Mouse (Mus musculus) limb, embryonic 14.5 days (tissue): ENCODE measurements around the gene Armt1. TPM values are rescaled to one million over a fixed set of nuclear protein-coding genes. Genes with fewer than 3 reads are reported as not detected.

ENCODE experiments used
- ATAC-seq: fragments of 200-750 bp; cut with Nextera tagmentation; 2 replicates; pipeline ENCODE4 v1.8.0; 2017; ENCODE audit warnings: low read depth, moderate number of reproducible peaks, moderate TSS enrichment; ENCODE audit not compliant: low FRiP score
- DNase-seq: peaks from one replicate; pipeline ENCODE4 v3.0.0-alpha.2; 2015; ENCODE audit warnings: low spot score
- H3K27ac ChIP-seq: fragments of 300-500 bp; sonication (generic); replicated peaks from 2 replicates; pipeline ENCODE4 v1.5.1; 2014; ENCODE audit warnings: low read depth, mild to moderate bottlenecking, low read length, moderate library complexity, mixed read lengths
- H3K27me3 ChIP-seq: fragments of 300-500 bp; sonication (generic); 2 replicates; pipeline ENCODE4 v1.6.1; 2014; ENCODE audit warnings: low read length, mixed read lengths; ENCODE audit not compliant: control insufficient read depth, insufficient read depth
- H3K36me3 ChIP-seq: fragments of 300-500 bp; sonication (generic); 2 replicates; pipeline ENCODE4 v1.6.1; 2014; ENCODE audit warnings: mild to moderate bottlenecking, low read length, moderate library complexity, mixed read lengths; ENCODE audit not compliant: control insufficient read depth, insufficient read depth
- H3K4me1 ChIP-seq: fragments of 300-500 bp; sonication (generic); 2 replicates; pipeline ENCODE4 v1.6.1; 2014; ENCODE audit warnings: antibody characterized with exemption, low read length, mixed read lengths; ENCODE audit not compliant: control insufficient read depth, insufficient read depth
- H3K4me2 ChIP-seq: fragments of 300-500 bp; sonication (generic); replicated peaks from 2 replicates; pipeline ENCODE4 v1.6.1; 2014; ENCODE audit warnings: low read depth, mild to moderate bottlenecking, low read length, moderate library complexity; ENCODE audit not compliant: severe bottlenecking
- H3K4me3 ChIP-seq: fragments of 300-500 bp; sonication (generic); replicated peaks from 2 replicates; pipeline ENCODE4 v1.5.1; 2014; ENCODE audit warnings: low read length
- H3K9ac ChIP-seq: fragments of 300-500 bp; sonication (generic); 2 replicates; pipeline ENCODE4 v1.6.1; 2014; ENCODE audit warnings: mild to moderate bottlenecking, low read depth, low read length, moderate library complexity; ENCODE audit not compliant: severe bottlenecking
- H3K9me3 ChIP-seq: fragments of 300-500 bp; sonication (generic); 2 replicates; pipeline ENCODE4 v1.6.1; 2016; ENCODE audit warnings: low read length; ENCODE audit not compliant: control insufficient read depth
- POLR2A ChIP-seq: fragments of 200-500 bp; IDR thresholded peaks from 2 replicates; pipeline ENCODE4 v1.8.0; 2012; ENCODE audit warnings: inconsistent platforms, mild to moderate bottlenecking, moderate library complexity, borderline replicate concordance; ENCODE audit not compliant: insufficient read depth, insufficient read length; ENCODE audit errors: extremely low read depth
- WGBS: fragments of 180-500 bp; shearing (Covaris S2); extraction: QIAGEN DNeasy Blood & Tissue Kit; methylation state at CpG from one replicate; pipeline ENCODE4 v1.1.7; 2014; 5-methylcytosine and 5-hydroxymethylcytosine counted together
- polyA plus RNA-seq, 2 experiments: library from polyadenylated mRNA; depleted of rRNA in 1 of 2; stranded (reverse) in 1 of 2; unstranded in 1 of 2; fragments of >200 nt; fragmentation: Nextera tagmentation in 1 of 2; extraction: Ambion mirVana in 1 of 2; gene quantifications; 2 replicates each; pipeline versions ENCODE4 v1.2.1 to v1.2.3; 2012 to 2014

Armt1 gene
- polyA plus RNA-seq, 2 experiments, result 17.3 to 22.0 TPM

DNA sequence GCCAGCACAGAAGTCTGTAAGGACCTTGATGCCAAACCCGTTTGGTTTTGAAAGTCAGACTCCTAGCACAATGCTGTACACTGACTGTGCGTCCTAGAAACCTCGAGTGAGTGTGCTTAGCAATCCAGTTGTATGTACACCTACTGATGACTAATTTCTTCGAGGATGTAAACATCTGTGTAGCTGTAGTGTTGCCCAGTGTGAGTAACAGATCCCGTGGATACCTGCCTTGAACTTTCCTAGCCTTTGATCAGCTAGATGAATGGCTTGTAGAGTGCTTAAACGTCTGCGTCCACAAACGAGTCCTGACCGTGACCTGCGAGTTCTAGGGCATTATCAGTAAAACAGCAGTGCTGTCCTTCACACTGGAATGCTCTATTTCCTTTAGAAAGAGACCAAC is 43.2 kb upstream of the Armt1 start:
- peak overlapping the region; percentile 98 for H3K9ac ChIP-seq
- H3K4me3 ChIP-seq, result peak overlapping the region; percentile 98
- no peak for TF ChIP-seq POLR2A
- H3K9me3 ChIP-seq, result no peaks in the 10 kb centered on the region
- H3K27me3 ChIP-seq, result no peaks in the 10 kb centered on the region
- peaks cover 19% of the 10 kb centered on the region for H3K4me1 ChIP-seq
- H3K36me3 ChIP-seq, result peaks cover 6% of the 10 kb centered on the region
- DNase-seq (no peak), ATAC-seq (no peak)
- no peak overlapping the region for H3K27ac ChIP-seq
- 17% methylated on average over 10 of the region's 10 CpGs for WGBS
- H3K4me2 ChIP-seq, result peak overlapping the region; percentile 91

DNA sequence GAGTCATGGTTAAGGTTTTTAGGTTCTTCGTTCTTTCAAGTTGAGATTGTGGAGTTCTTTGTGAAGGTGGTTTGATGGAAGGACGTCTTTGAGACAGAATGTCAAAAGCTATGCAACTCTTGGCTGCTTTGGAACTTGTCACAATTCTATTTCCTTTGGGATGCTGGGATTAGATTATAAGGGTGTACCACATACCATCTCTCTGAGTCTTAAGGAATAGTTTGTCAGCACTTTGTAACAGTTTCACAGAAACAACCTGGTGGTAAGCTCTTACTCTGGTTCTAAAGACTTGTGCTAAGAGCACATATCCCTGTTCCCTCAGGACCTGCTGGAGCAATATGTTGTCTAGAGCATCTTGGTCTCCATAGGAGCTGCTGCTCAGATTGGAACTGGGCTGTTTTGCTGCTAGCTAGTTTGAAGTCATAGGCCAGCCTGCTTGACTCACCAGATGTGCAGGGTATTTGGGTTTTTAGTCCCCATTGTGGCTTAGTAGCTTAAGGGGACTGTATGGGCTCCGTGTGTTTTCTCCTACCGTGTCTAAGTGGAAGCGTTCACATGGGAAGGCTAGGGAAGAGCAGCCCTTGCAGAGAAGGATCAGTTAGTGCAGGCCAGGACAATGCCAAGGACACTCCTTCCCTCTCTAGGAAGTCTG is 42.7 kb upstream of the Armt1 start:
- DNase-seq, result no peak
- Histone ChIP-seq H3K9ac (0 out of 2 replicates have a peak overlapping the region, but pooled peaks have one; percentile 17), H3K4me2 (peak overlapping the region; percentile 91)

DNA sequence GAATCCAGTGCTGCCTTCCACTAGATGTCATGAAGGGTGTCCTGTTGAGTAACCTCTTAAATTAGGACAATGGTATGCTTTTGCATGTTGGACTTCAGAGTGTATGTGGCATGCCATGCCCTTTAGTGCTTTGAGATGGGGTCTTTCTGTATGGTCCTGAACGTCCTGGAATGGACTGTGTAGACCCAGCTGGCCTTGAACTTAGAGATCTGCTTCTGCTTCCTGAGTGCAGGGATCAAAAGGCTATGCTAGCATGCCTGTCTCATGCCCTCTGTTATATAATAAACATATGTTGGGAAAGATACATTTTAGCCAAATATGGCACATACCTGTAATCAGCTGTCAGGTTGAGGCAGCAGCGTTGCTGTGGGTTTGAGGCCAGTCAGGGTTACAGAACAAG is 41.7 kb upstream of the Armt1 start:
- no peak for ATAC-seq
- no peak overlapping the region for H3K4me2 ChIP-seq

More for the DNA sequence above, 42.7 kb upstream of the Armt1 start:
- 53% methylated on average over 5 of the region's 5 CpGs for WGBS
- Histone ChIP-seq H3K27ac (no peak overlapping the region), H3K9me3 (no peaks in the 10 kb centered on the region), H3K4me1 (peaks cover 19% of the 10 kb centered on the region), H3K4me3 (peak overlapping the region; percentile 98), H3K27me3 (no peaks in the 10 kb centered on the region), H3K36me3 (peaks cover 8% of the 10 kb centered on the region)
- no peak for TF ChIP-seq POLR2A
- ATAC-seq, result no peak

GRCm38 (mm10) chr10:4391076-4391475 is 41.2 kb upstream of the Armt1 start:
- Histone ChIP-seq H3K9me3 (no peaks in the 10 kb centered on the region), H3K27ac (no peak overlapping the region), H3K4me1 (peaks cover 19% of the 10 kb centered on the region), H3K4me3 (no peak overlapping the region), H3K9ac (no peak overlapping the region), H3K27me3 (no peaks in the 10 kb centered on the region), H3K36me3 (peaks cover 15% of the 10 kb centered on the region), H3K4me2 (no peak overlapping the region)
- TF ChIP-seq POLR2A, result no peak
- WGBS, result 60% methylated on average over 5 of the region's 5 CpGs
- DNase-seq (no peak), ATAC-seq (no peak)

More for the DNA sequence above, 41.7 kb upstream of the Armt1 start:
- DNase-seq, result no peak
- H3K27me3 ChIP-seq, result no peaks in the 10 kb centered on the region
- peaks cover 15% of the 10 kb centered on the region for H3K36me3 ChIP-seq
- TF ChIP-seq POLR2A, result no peak
- H3K9me3 ChIP-seq, result no peaks in the 10 kb centered on the region
- H3K27ac ChIP-seq, result no peak overlapping the region
- H3K4me3 ChIP-seq, result no peak overlapping the region
- H3K4me1 ChIP-seq, result peaks cover 19% of the 10 kb centered on the region
- 57% methylated on average over 2 of the region's 2 CpGs for WGBS
- no peak overlapping the region for H3K9ac ChIP-seq

DNA sequence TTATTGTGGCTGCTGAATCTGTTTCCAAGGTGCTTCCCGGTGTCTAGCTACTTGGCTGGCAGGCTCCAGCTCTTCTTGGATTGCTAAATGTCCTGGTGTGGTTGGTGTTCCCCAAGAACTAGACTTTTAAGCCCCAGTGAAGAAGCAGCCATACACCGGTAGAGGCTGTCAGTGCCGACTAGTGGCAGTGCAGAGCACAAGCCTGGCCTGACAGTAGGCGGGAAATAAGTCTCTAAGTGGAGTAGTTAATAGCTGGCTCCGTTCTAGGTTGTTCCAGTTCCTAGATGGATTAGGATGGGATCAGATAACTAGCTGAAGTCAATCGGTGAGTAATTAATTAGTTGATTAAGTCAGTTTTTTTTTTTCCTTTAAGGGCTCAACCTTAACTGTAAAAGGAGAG is 40.4 kb upstream of the Armt1 start:
- ATAC-seq, result no peak
- H3K9ac ChIP-seq, result no peak overlapping the region
- no peak overlapping the region for H3K4me3 ChIP-seq
- H3K4me1 ChIP-seq, result peaks cover 19% of the 10 kb centered on the region
- WGBS, result 54% methylated on average over 6 of the region's 6 CpGs
- DNase-seq, result no peak
- no peak overlapping the region for H3K27ac ChIP-seq
- no peak overlapping the region for H3K4me2 ChIP-seq
- peaks cover 19% of the 10 kb centered on the region for H3K36me3 ChIP-seq
- no peaks in the 10 kb centered on the region for H3K27me3 ChIP-seq
- TF ChIP-seq POLR2A, result no peak
- H3K9me3 ChIP-seq, result no peaks in the 10 kb centered on the region
